Mouse (Mus musculus) cortical plate, adult 2 months (tissue): Measurements from ENCODE around the gene Tuba3a. TPM values are rescaled to one million over a fixed set of nuclear protein-coding genes. Genes with fewer than 3 reads are reported as not detected.
"Not testable (repeated sequence)": the region's sequence is repeated elsewhere in the genome, so short reads cannot be mapped to it uniquely, and the experiment has no call there.

ENCODE experiments used
- H3K27ac ChIP-seq: fragments of 200-500 bp; 2 replicates; pipeline ENCODE4 v1.5.1; 2012; ENCODE audit warnings: low read length, control low read depth, inconsistent platforms; ENCODE audit not compliant: insufficient read depth
- H3K4me1 ChIP-seq: fragments of 200-500 bp; 2 replicates; pipeline ENCODE4 v1.6.1; 2011; ENCODE audit warnings: low read length; ENCODE audit not compliant: control insufficient read depth, insufficient read depth
- H3K4me3 ChIP-seq: fragments of 200-500 bp; 2 replicates; pipeline ENCODE4 v1.5.1; 2011; ENCODE audit warnings: mild to moderate bottlenecking, low read length, control low read depth; ENCODE audit not compliant: insufficient read depth
- CTCF ChIP-seq: fragments of 200-500 bp; IDR thresholded peaks from 2 replicates; pipeline ENCODE4 v1.5.1; 2011; ENCODE audit warnings: mild to moderate bottlenecking, control low read depth, low read length; ENCODE audit not compliant: insufficient read depth; ENCODE audit errors: extremely low read depth
- POLR2A ChIP-seq: fragments of 200-500 bp; IDR thresholded peaks from 2 replicates; pipeline ENCODE4 v1.6.1; 2011; ENCODE audit warnings: mild to moderate bottlenecking, low read length, control low read depth; ENCODE audit not compliant: insufficient read depth; ENCODE audit errors: extremely low read depth
- polyA plus RNA-seq: library from polyadenylated mRNA; depleted of rRNA; stranded (reverse); fragments of >200 nt; gene quantifications from 2 replicates; pipeline ENCODE4 v1.2.3, GENCODE M21; 2012

Tuba3a gene
- polyA plus RNA-seq, 1 experiment: not detected

DNA sequence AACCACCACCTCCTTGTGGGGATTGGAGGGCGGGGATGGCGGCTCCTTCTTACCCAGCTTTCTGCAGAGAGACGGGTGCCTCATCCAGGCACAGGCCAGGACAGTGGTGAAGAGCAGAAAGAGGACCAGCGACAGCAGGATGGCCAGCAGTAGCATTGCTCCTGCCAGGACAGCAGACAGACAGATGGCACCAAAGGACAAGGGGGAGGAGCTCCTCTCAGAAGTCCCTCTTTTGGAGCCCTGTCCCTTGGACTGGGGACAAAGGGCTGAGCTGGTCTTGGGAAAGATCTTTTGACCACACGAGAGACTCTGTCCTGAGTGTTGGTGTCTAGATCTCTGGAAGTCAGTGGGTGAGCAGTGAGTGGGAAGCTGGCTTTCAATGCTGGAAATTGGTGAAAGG lies 23.6 kb upstream of the Tuba3a start:
- TF ChIP-seq POLR2A (no peak), CTCF (no peak)
- Histone ChIP-seq H3K4me1 (peaks cover 2% of the 10 kb centered on the region; the same call in 1 of the 2 replicates), H3K4me3 (no peak overlapping the region), H3K27ac (no peak overlapping the region)

DNA sequence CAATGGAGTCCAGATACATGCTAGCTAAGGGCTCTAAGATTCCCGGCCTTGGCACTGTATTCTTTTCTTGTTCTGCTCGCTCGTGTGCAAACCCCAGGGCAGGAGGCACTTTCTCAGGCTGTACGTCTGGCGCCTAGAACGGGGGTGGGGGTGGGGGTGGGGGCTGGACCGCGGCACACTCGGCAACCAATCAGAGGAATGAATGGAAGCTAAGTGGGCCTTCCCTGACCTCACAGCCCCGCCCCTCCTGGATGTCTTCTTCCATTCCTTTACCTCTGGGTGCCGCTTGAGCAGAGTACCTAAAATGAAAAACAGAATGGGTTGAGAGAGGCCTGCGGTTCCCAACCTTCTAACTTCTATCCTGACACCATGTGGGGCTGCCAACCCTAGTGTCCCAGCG lies 23.1 kb upstream of the Tuba3a start:
- no peak overlapping the region for H3K4me3 ChIP-seq
- no peak overlapping the region for H3K27ac ChIP-seq
- no peaks in the 10 kb centered on the region for H3K4me1 ChIP-seq
- TF ChIP-seq CTCF (no peak), POLR2A (no peak)

DNA sequence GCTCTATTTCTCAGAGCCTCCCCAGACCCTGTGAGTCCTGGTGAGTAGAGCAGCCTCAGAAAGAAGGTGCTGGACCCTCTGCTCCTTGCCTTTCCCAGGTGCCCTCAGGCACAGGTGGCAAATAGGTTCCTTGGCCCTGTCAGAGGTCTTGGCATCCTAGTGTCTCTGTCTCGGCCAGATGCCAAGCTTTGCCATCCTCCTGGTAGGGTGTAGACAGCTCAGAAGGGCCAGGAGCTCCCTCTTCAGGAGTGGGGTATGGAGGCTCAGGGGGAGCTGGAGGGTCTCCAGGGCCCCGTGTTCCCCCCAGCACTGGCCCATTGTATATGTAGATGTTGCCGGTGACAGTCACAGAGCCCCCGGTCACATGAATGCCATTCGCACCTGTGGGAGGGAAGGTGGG lies 21.2 kb upstream of the Tuba3a start:
- Histone ChIP-seq H3K4me3 (no peak overlapping the region), H3K27ac (no peak overlapping the region), H3K4me1 (no peaks in the 10 kb centered on the region)
- TF ChIP-seq CTCF (no peak), POLR2A (no peak)

DNA sequence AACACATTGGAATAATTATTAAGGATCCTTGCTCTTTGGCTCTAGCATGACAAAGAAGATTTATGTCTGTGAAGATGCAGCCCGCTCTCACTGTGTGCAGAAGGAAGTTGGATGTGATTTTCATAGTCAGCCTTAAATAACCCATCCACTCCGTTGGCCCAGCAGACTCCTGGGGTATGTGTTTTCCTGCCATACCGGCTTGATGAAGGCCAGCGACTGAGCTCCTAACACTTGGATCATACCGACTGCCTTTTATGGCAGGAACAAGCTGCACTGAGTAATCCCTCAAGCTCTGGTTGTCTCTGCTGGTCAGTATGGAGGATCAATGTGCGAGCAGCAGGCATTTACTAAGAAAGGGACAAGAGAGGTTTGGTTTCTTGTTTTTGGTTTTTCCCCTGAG lies 19.6 kb upstream of the Tuba3a start:
- Histone ChIP-seq H3K4me1 (no peaks in the 10 kb centered on the region), H3K27ac (no peak overlapping the region), H3K4me3 (no peak overlapping the region)
- TF ChIP-seq CTCF (no peak), POLR2A (no peak)

DNA sequence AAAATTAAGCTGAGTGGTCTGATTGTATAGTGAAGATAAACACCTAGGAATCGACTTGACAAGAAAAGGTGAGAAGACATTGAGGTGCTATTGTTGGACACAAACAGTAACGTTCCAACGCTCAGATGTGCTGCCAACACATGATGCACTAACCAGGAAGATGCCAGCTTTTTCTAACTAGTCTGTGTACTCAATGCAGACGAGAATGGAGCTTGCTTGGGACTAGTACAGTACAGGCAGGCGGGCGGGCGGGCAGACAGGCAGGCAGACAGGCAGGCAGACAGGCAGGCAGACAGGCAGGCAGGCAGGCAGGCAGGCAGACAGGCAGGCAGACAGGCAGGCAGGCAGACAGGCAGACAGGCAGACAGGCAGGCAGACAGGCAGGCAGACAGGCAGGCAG lies 18.6 kb upstream of the Tuba3a start:
- not testable (repeated sequence) for H3K4me1 ChIP-seq, H3K27ac ChIP-seq, H3K4me3 ChIP-seq

DNA sequence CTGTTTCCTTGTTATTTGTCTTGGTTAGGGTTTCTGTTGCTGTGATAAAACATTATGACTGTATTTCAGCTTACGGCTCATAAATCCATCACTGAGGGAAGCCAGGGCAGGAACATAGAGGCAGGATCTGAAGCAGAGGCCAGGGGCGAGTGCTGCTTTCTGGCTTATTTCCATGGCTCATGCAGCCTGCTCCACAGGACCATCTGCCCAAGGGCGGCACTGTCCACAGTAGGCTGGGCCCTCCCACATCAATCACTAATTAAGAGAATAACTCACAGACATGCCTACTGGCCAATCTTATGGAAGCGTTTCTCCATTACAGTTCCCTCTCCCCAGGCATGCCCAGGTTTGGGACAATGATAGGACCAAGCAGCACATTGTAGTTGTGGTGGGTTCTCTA lies 17.4 kb upstream of the Tuba3a start:
- Histone ChIP-seq H3K4me1 (no peaks in the 10 kb centered on the region), H3K4me3 (no peak overlapping the region), H3K27ac (no peak overlapping the region)
- TF ChIP-seq POLR2A (no peak), CTCF (no peak)

DNA sequence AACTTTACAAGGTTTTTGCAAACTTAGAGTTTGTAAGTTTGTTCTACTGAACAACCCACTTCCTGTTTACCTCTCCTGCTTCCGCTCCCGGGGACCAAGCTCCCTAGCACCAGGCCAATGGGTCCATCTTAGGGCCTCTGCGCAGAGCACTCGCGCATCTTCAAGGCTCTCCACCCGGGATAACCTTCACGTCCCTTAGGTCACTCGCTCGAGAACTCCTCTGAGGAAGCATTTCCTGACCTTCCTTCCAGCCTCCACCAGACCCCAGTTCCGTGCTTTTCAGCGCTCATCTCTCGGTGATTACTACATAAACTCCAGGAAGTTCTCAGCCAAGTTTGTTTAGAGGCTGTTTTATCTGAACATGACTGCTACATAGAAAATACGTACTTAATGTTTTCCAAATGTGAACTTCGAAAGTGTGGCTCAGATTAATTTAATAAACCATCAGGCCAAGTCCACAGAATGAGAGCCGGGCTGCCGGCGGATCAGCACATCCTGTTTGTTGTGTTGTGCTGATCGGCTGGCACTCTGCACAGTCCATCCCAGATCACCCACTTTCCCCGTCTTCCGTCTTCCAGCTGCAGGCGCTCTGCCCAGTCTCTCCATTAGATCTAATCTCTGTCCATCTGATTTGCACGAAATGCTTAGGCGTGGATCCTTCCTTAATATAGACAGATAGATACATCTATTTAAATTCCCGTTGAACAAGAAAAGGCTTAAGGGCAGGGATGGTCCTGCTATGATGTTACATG lies 16.6 kb upstream of the Tuba3a start:
- Histone ChIP-seq H3K4me1 (no peaks in the 10 kb centered on the region), H3K4me3 (no peak overlapping the region), H3K27ac (no peak overlapping the region)
- no peak for TF ChIP-seq CTCF
- TF ChIP-seq POLR2A: no peak

DNA sequence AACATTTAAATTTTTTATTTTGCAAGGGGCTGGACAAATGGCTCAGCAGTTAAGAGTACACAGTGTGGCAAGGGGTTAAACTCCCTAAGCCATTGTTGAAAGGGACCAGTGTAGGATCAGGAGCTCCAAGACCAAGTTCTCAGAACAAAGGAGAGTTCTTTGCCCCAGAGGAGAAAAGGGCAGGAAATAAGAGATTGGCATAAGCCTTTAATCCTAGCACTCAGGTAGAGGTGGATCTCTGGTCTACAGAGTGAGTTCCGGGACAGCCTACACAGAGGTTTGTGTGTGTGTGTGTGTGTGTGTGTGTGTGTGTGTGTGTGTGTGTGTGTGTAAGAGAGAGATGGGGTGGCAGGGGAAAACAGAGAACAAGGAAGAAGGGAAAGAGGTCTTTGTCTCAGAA lies 15.1 kb upstream of the Tuba3a start:
- no peaks in the 10 kb centered on the region for H3K4me1 ChIP-seq
- H3K4me3 ChIP-seq: no peak overlapping the region
- no peak overlapping the region for H3K27ac ChIP-seq
- TF ChIP-seq POLR2A: no peak
- no peak for TF ChIP-seq CTCF

DNA sequence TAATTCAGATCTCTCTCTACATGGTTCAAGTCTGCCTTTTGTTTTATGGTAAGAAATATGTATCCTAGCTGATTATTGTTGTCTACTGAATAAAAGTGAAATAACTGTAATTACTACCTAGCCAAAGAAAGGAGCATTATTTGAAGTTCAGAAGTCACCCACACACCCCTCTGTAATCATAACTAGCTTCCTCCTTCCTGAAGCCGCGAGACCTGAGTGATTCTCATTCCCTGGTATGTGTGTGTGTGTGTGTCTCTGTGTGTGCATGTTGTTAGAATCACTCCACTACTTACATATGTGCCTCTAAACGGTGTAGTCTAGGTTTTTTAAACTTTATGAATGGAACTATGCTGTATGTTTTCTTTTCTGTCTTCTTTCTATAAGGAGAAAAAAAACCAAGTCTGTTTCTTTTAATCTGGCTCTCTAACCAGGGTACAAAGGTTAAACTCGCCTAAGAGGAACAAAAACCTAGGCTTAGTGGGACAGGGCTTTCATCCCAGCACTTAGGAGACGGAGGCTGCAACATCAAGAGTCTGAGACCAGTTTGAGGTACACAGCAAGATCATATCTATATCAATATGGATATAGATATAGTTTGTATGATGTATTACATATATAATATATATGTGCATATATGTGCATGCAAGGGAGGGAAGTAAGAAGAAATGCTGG lies 11.4 kb upstream of the Tuba3a start:
- Histone ChIP-seq H3K4me1 (no peaks in the 10 kb centered on the region), H3K27ac (no peak overlapping the region), H3K4me3 (no peak overlapping the region)
- no peak for TF ChIP-seq CTCF
- no peak for TF ChIP-seq POLR2A

DNA sequence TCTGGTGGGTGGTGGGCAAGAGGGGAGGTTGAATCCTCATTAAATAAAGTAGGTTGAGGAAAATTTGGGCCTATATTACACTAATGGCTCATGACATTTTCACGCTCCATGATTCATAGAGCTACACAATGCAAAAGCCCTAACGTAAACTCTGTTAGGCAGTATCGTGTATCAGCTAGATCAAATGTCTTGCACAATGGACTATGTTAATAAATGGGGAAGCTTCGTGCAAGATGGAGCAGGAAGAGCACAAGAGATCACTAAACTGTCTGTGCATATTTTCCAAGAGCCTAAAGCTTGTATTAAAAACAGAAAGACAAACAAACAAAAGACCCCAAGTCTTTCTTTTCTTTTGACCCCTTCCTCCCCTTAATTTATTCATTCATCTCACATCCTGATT lies 8.2 kb upstream of the Tuba3a start:
- Histone ChIP-seq H3K4me3 (no peak overlapping the region), H3K4me1 (no peaks in the 10 kb centered on the region)
- TF ChIP-seq POLR2A (no peak), CTCF (no peak)

More for the DNA sequence above, 8.2 kb upstream of the Tuba3a start:
- no peak overlapping the region for H3K27ac ChIP-seq
